ENCODE assay signal across 11 mouse cellular contexts in genomic region chr11:62789617-62789936, GRCm38 (mm10). TPM values are rescaled to one million over a fixed set of nuclear protein-coding genes. Genes with fewer than 3 reads are reported as not detected.
DNase-seq lines count a peak whose midpoint lies in the region; ATAC-seq and TF ChIP-seq lines count a peak whose summit lies in the region.
"Had no signal": no experiment of that assay in that cellular context is flagged by ENCODE, and none has a peak within 500 bp of the region (broad histone marks: within the 10 kb centered on the region; RNA-seq: fewer than 3 reads in every experiment).

No protein-coding gene starts in this region.

- H3K79me2 ChIP-seq in macrophage (ENCODE audit: inconsistent target), result no peaks in the 10 kb centered on the region

- no peak for TF ChIP-seq POLR2A in bone marrow, adult 2 months (IDR thresholded peaks at IDR 0.05; ENCODE audit: borderline replicate concordance, control insufficient read depth, low read depth, low read length)

- no peak for TF ChIP-seq CTCF in bone marrow, adult 2 months (IDR thresholded peaks at IDR 0.05; ENCODE audit: control insufficient read depth, insufficient read depth, low read length)

- peak overlapping the region; percentile 83 for H3K4me2 ChIP-seq in heart, embryonic 15.5 days

- 59% methylated on average over 3 of the region's 3 CpGs for WGBS in heart, embryonic 15.5 days
- WGBS in bone marrow, adult 2 months, result 47% methylated on average over 3 of the region's 3 CpGs
- 54% methylated on average over 3 of the region's 3 CpGs for WGBS in hindbrain, embryonic 10.5 days
- 66% methylated on average over 3 of the region's 3 CpGs for WGBS in macrophage (ENCODE audit: missing documents)

- H3K9me3 ChIP-seq in heart, embryonic 15.5 days (replicated peaks), result no peaks in the 10 kb centered on the region
- H3K9me3 ChIP-seq in hindbrain, embryonic 10.5 days, result peaks cover 2% of the 10 kb centered on the region; the same call in 1 of the 2 replicates

- peaks cover 7% of the 10 kb centered on the region for H3K4me1 ChIP-seq in heart, embryonic 15.5 days (replicated peaks)
- peaks cover 3% of the 10 kb centered on the region; the same call in 1 of the 2 replicates for H3K4me1 ChIP-seq in bone marrow, adult 2 months (ENCODE audit: control insufficient read depth, insufficient read depth, low read length)
- H3K4me1 ChIP-seq in hindbrain, embryonic 10.5 days (replicated peaks), result peaks cover 10% of the 10 kb centered on the region

- H3K36me3 ChIP-seq in heart, embryonic 15.5 days, result peaks cover 9% of the 10 kb centered on the region; the same call in 1 of the 2 replicates
- peaks cover 33% of the 10 kb centered on the region for H3K36me3 ChIP-seq in hindbrain, embryonic 10.5 days
- H3K36me3 ChIP-seq in macrophage (ENCODE audit: inconsistent target), result no peaks in the 10 kb centered on the region

- no peak for DNase-seq in heart, postnatal 25 days (ENCODE audit: low spot score)
- no peak for DNase-seq in hindbrain, embryonic 10.5 days (ENCODE audit: low spot score)
- DNase-seq in right cerebral cortex, postnatal 4 days, result no peak
- no peak for DNase-seq in frontal cortex, postnatal 10 days (ENCODE audit: low spot score in 2 of 2)
- no peak for DNase-seq in frontal cortex, postnatal 25 days (ENCODE audit: low spot score in 2 of 2)

- peak overlapping the region; percentile 57; the same call in 1 of the 2 replicates for H3K9ac ChIP-seq in heart, embryonic 15.5 days

- H3K27me3 ChIP-seq in heart, embryonic 15.5 days, result no peaks in the 10 kb centered on the region
- H3K27me3 ChIP-seq in hindbrain, embryonic 10.5 days (ENCODE audit: insufficient read depth, poor library complexity, severe bottlenecking), result no peaks in the 10 kb centered on the region
- H3K27me3 ChIP-seq: CH12.LX had no signal

- ATAC-seq in heart, embryonic 15.5 days (replicated peaks; ENCODE audit: insufficient number of reproducible peaks, insufficient read depth, low FRiP score, low read depth), result no peak

- peak overlapping the region; percentile 68 for H3K4me3 ChIP-seq in heart, embryonic 15.5 days
- peak overlapping the region; percentile 70 for H3K4me3 ChIP-seq in bone marrow, adult 2 months (replicated peaks; ENCODE audit: control insufficient read depth, low read depth, low read length)
- H3K4me3 ChIP-seq in hindbrain, embryonic 10.5 days, result peak overlapping the region; percentile 60
- H3K4me3 ChIP-seq in macrophage (ENCODE audit: inconsistent target), result peak overlapping the region; percentile 20

- intact Hi-C loops in heart, postnatal 25 days (cut with DNase I), result no loop called here

- no peak overlapping the region for H3K27ac ChIP-seq in heart, embryonic 15.5 days
- H3K27ac ChIP-seq in bone marrow, adult 2 months (ENCODE audit: control insufficient read depth, insufficient read depth, low read depth, low read length, poor library complexity), result no peak overlapping the region
- H3K27ac ChIP-seq in hindbrain, embryonic 10.5 days, result peak overlapping the region; percentile 90
- H3K27ac ChIP-seq in macrophage, result no peak overlapping the region

RNA-seq across cellular contexts. Expression of gene Zfp286, which starts 0.3 kb away (rescaled TPM):
- polyA plus RNA-seq in heart, embryonic 15.5 days (2015; fragmentation: Nextera tagmentation; extraction: Ambion mirVana), result 9.3 and 10.8 TPM in 2 replicates
- total RNA-seq in heart, postnatal 25 days (2021), result 1 to 10 TPM; 1.6 to 2.3 TPM
- polyA plus RNA-seq in bone marrow, adult 2 months (2011; ENCODE audit: insufficient read depth, insufficient read length, low replicate concordance, missing spikeins), result 1.9 and 2.6 TPM in 2 replicates
- polyA plus RNA-seq in hindbrain, embryonic 10.5 days (2016; fragmentation: Nextera tagmentation; extraction: Ambion mirVana), result 23.6 and 23.7 TPM in 2 replicates
- 1 to 10 TPM in 7 of 26 experiments, under 1 TPM in 6, not detected in 13; 0.43 to 3.3 (median 1.2) TPM for total RNA-seq in macrophage (2018; cell fraction: chromatin; rRNA removed)
- total RNA-seq in macrophage (2018; cell fraction: cytosol; rRNA removed), result under 1 TPM in 24 of 26 experiments, not detected in 2; 0.06 to 0.70 (median 0.31) TPM
- 1 to 10 TPM in 8 of 26 experiments, under 1 TPM in 6, not detected in 12; 0.24 to 1.7 (median 1.0) TPM for total RNA-seq in macrophage (2018; cell fraction: nucleus; rRNA removed)
- 0.20 to 0.69 TPM (median 0.42 TPM) in 3 replicates for polyA plus RNA-seq in macrophage (2018)
- total RNA-seq: CH12.LX had no signal

RNA-seq across cellular contexts. Expression of gene Trim16, which starts 30.5 kb away (rescaled TPM):
- polyA plus RNA-seq in heart, embryonic 15.5 days (2015; fragmentation: Nextera tagmentation; extraction: Ambion mirVana), result 4.9 and 8.3 TPM in 2 replicates
- total RNA-seq in heart, postnatal 25 days (2021), result 1 to 10 TPM; 5.4 to 6.5 TPM
- polyA plus RNA-seq in bone marrow, adult 2 months (2011; ENCODE audit: insufficient read depth, insufficient read length, low replicate concordance, missing spikeins), result 1.5 and 4.3 TPM in 2 replicates
- 4.4 and 6.1 TPM in 2 replicates for polyA plus RNA-seq in hindbrain, embryonic 10.5 days (2016; fragmentation: Nextera tagmentation; extraction: Ambion mirVana)
- total RNA-seq in macrophage (2018; cell fraction: chromatin; rRNA removed), result 10 to 100 TPM in 2 of 26 experiments, 1 to 10 TPM in 24; 1.3 to 17.4 (median 5.9) TPM
- total RNA-seq in macrophage (2018; cell fraction: cytosol; rRNA removed), result 1 to 10 TPM; 1.2 to 8.5 (median 2.8) TPM
- total RNA-seq in macrophage (2018; cell fraction: nucleus; rRNA removed), result 10 to 100 TPM in 2 of 26 experiments, 1 to 10 TPM in 24; 1.2 to 15.1 (median 4.2) TPM
- polyA plus RNA-seq in macrophage (2018), result 2.5 to 6.9 TPM (median 4.4 TPM) in 3 replicates
- total RNA-seq: CH12.LX had no signal

RNA-seq across cellular contexts. Expression of gene Gm10428, which starts 36.7 kb away (rescaled TPM):
- not detected in 2 replicates for polyA plus RNA-seq in heart, embryonic 15.5 days (2015; fragmentation: Nextera tagmentation; extraction: Ambion mirVana)
- not detected for total RNA-seq in heart, postnatal 25 days (2021)
- polyA plus RNA-seq in bone marrow, adult 2 months (2011; ENCODE audit: insufficient read depth, insufficient read length, low replicate concordance, missing spikeins), result not detected in 2 replicates
- not detected in 2 replicates for polyA plus RNA-seq in hindbrain, embryonic 10.5 days (2016; fragmentation: Nextera tagmentation; extraction: Ambion mirVana)
- not detected for total RNA-seq in macrophage (2018; cell fraction: chromatin; rRNA removed)
- not detected for total RNA-seq in macrophage (2018; cell fraction: cytosol; rRNA removed)
- not detected for total RNA-seq in macrophage (2018; cell fraction: nucleus; rRNA removed)
- polyA plus RNA-seq in macrophage (2018), result not detected in 3 replicates
- total RNA-seq: CH12.LX; left cerebral cortex, adult 8-10 months had no signal
- polyA plus RNA-seq: thymus, postnatal 0 days had no signal

RNA-seq across cellular contexts. Expression of gene Fbxw10, which starts 57.3 kb away (rescaled TPM):
- 0.20 and 0.33 TPM in 2 replicates for polyA plus RNA-seq in heart, embryonic 15.5 days (2015; fragmentation: Nextera tagmentation; extraction: Ambion mirVana)
- total RNA-seq in heart, postnatal 25 days (2021), result under 1 TPM; 0.17 to 0.26 TPM
- 0.79 and 2.5 TPM in 2 replicates for polyA plus RNA-seq in bone marrow, adult 2 months (2011; ENCODE audit: insufficient read depth, insufficient read length, low replicate concordance, missing spikeins)
- polyA plus RNA-seq in hindbrain, embryonic 10.5 days (2016; fragmentation: Nextera tagmentation; extraction: Ambion mirVana), result 0.36 and 0.41 TPM in 2 replicates
- total RNA-seq in macrophage (2018; cell fraction: chromatin; rRNA removed), result 10 to 100 TPM in 2 of 26 experiments, 1 to 10 TPM in 23, under 1 TPM in 1; 0.67 to 10.9 (median 5.8) TPM
- 1 to 10 TPM in 7 of 26 experiments, under 1 TPM in 19; 0.33 to 1.8 (median 0.85) TPM for total RNA-seq in macrophage (2018; cell fraction: cytosol; rRNA removed)
- total RNA-seq in macrophage (2018; cell fraction: nucleus; rRNA removed), result 1 to 10 TPM in 23 of 26 experiments, under 1 TPM in 3; 0.77 to 7.4 (median 3.6) TPM
- 0.35 to 1.5 TPM (median 1.1 TPM) in 3 replicates for polyA plus RNA-seq in macrophage (2018)

RNA-seq across cellular contexts. Expression of gene Zfp287, which starts 57.9 kb away (rescaled TPM):
- 4.6 and 5.1 TPM in 2 replicates for polyA plus RNA-seq in heart, embryonic 15.5 days (2015; fragmentation: Nextera tagmentation; extraction: Ambion mirVana)
- total RNA-seq in heart, postnatal 25 days (2021), result 1 to 10 TPM; 2.4 to 2.8 TPM
- polyA plus RNA-seq in bone marrow, adult 2 months (2011; ENCODE audit: insufficient read depth, insufficient read length, low replicate concordance, missing spikeins), result 0.66 and 2.3 TPM in 2 replicates
- polyA plus RNA-seq in hindbrain, embryonic 10.5 days (2016; fragmentation: Nextera tagmentation; extraction: Ambion mirVana), result 13.4 and 13.9 TPM in 2 replicates
- 10 to 100 TPM in 23 of 26 experiments, 1 to 10 TPM in 3; 6.4 to 28.4 (median 15.5) TPM for total RNA-seq in macrophage (2018; cell fraction: chromatin; rRNA removed)
- total RNA-seq in macrophage (2018; cell fraction: cytosol; rRNA removed), result 1 to 10 TPM; 1.0 to 4.7 (median 2.8) TPM
- 10 to 100 TPM in 14 of 26 experiments, 1 to 10 TPM in 12; 4.2 to 19.0 (median 10.3) TPM for total RNA-seq in macrophage (2018; cell fraction: nucleus; rRNA removed)
- 2.3 to 2.4 TPM (median 2.4 TPM) in 3 replicates for polyA plus RNA-seq in macrophage (2018)

Comparison
In these comparisons a context has a peak if more than half of its experiments do, and no peak if none do; other contexts are left out.
1. H3K4me3 ChIP-seq: peak in every context shown above with its lines; median percentile 70 in bone marrow, adult 2 months; 68 in heart, embryonic 15.5 days; 60 in hindbrain, embryonic 10.5 days; 20 in macrophage.